Mouse (Mus musculus) limb, embryonic 13.5 days (tissue): ENCODE data around the gene Phactr1. TPM values are rescaled to one million over a fixed set of nuclear protein-coding genes. Genes with fewer than 3 reads are reported as not detected.

Source experiments
- ATAC-seq: fragments of 200-750 bp; cut with Nextera tagmentation; 2 replicates; pipeline ENCODE4 v1.8.0; 2017; ENCODE audit warnings: low read depth, moderate number of reproducible peaks, moderate TSS enrichment; ENCODE audit not compliant: low FRiP score
- H3K27ac ChIP-seq: fragments of 300-500 bp; sonication (generic); 2 replicates; pipeline ENCODE4 v1.5.1; 2015; ENCODE audit warnings: inconsistent platforms, mild to moderate bottlenecking, moderate library complexity
- H3K27me3 ChIP-seq: fragments of 300-500 bp; sonication (generic); 2 replicates; pipeline ENCODE4 v1.6.1; 2015; ENCODE audit warnings: mild to moderate bottlenecking, inconsistent platforms
- H3K36me3 ChIP-seq: fragments of 300-500 bp; sonication (generic); 2 replicates; pipeline ENCODE4 v1.6.1; 2015; ENCODE audit warnings: inconsistent platforms, mild to moderate bottlenecking, moderate library complexity
- H3K4me1 ChIP-seq: fragments of 300-500 bp; sonication (generic); 2 replicates; pipeline ENCODE4 v1.6.1; 2015; ENCODE audit warnings: inconsistent platforms
- H3K4me2 ChIP-seq: fragments of 300-500 bp; sonication (generic); replicated peaks from 2 replicates; pipeline ENCODE4 v1.6.1; 2015; ENCODE audit warnings: inconsistent platforms, mild to moderate bottlenecking, moderate library complexity
- H3K4me3 ChIP-seq: fragments of 300-500 bp; sonication (generic); 2 replicates; pipeline ENCODE4 v1.5.1; 2015; ENCODE audit warnings: moderate library complexity, mild to moderate bottlenecking, inconsistent platforms
- H3K9ac ChIP-seq: fragments of 300-500 bp; sonication (generic); 2 replicates; pipeline ENCODE4 v1.6.1; 2015; ENCODE audit warnings: mild to moderate bottlenecking, inconsistent platforms
- H3K9me3 ChIP-seq: fragments of 300-500 bp; sonication (generic); 2 replicates; pipeline ENCODE4 v1.6.1; 2016; ENCODE audit warnings: inconsistent platforms
- WGBS: fragments of 180-500 bp; shearing (Covaris S2); methylation state at CpG from one replicate; pipeline ENCODE4 v1.1.7; 2015; 5-methylcytosine and 5-hydroxymethylcytosine counted together
- polyA plus RNA-seq: library from polyadenylated mRNA; unstranded; fragments of >200 nt; fragmentation: Nextera tagmentation; extraction: Ambion mirVana; gene quantifications from 2 replicates; pipeline ENCODE4 v1.2.1, GENCODE M21; 2015

Phactr1 gene
- polyA plus RNA-seq, result 5.8 and 8.8 TPM in 2 replicates

- Histone ChIP-seq H3K4me2 (no peak within 1 kb of the TSS), H3K27ac (no peak within 1 kb of the TSS), H3K4me1 (no peaks in the 10 kb centered on the region), H3K36me3 (no peaks in the 10 kb centered on the region), H3K9ac (no peak within 1 kb of the TSS), H3K27me3 (peaks cover 29% of the 10 kb centered on the region), H3K9me3 (no peaks in the 10 kb centered on the region), H3K4me3 (no peak within 1 kb of the TSS)
- ATAC-seq, result no peak
- WGBS, result 20% methylated on average over 11 of the region's 11 CpGs
Observed at GRCm38 (mm10) chr13:42680391-42680994, at the start of gene Phactr1. Phactr1 (plus strand) TSS chr13:42680623.

DNA sequence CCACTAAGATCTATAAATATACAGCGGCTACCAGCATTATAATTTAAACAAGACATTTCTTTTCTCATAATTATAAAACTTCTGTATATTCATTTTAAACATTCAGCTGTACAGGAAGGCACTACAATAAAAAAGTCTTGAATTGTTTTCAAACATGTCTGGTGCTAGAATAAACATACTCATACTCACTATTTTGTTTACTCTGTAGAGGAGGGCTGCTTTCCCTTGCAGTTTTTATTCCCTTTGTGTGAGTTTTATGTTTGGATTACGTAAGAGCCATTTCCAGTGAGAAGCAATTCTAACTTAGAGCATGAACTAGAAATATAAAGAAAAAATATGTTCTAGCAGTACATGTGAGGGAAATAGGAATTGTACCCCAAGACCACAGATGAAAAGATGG is 45.5 kb upstream of the Phactr1 start:
- Histone ChIP-seq H3K9ac (no peak overlapping the region), H3K4me3 (no peak overlapping the region), H3K9me3 (no peaks in the 10 kb centered on the region), H3K4me1 (no peaks in the 10 kb centered on the region), H3K4me2 (no peak overlapping the region), H3K36me3 (no peaks in the 10 kb centered on the region), H3K27me3 (peaks cover 3% of the 10 kb centered on the region; the same call in 1 of the 2 replicates), H3K27ac (no peak overlapping the region)
- no peak for ATAC-seq
- 91% methylated on average over 2 of the region's 2 CpGs for WGBS

GRCm38 (mm10) chr13:42650228-42650627 is 30.2 kb upstream of the Phactr1 start:
- no peak for ATAC-seq
- H3K27ac ChIP-seq, result no peak overlapping the region
- H3K9ac ChIP-seq, result no peak overlapping the region
- H3K9me3 ChIP-seq, result no peaks in the 10 kb centered on the region
- H3K27me3 ChIP-seq, result no peaks in the 10 kb centered on the region
- H3K36me3 ChIP-seq, result no peaks in the 10 kb centered on the region
- no peak overlapping the region for H3K4me3 ChIP-seq
- WGBS, result 71% methylated on average over 6 of the region's 6 CpGs
- H3K4me2 ChIP-seq, result no peak overlapping the region
- H3K4me1 ChIP-seq, result no peaks in the 10 kb centered on the region

DNA sequence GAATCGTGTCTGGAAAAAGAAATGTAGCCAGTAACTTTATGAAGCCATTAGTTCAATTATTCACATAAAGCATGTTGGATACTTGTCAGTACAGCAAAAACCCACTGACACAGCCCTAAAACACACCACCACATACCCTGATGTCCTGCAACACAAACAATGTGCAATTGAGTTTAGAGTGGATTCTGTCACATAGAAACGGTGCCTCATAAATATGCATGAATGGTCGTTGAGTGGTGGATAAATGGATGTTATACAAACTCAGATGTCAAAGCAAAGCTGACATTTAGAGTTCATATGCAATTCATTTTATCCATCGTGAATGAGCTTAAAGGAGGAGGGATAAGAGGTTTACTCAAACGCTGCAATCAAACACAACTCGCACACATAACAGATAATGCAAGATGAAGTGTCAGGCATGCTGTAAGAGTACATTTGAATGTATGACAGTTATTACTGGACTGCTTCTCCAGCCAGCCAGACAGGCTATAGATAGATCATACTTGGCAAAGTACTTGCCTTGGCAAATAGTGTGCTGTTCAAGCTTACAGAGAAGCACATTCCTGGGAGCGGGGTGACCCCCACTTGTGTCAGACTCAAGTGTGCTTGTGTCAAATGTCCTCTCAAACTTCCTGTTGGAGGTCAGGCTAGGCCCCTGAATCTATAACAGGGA is 23.6 kb upstream of the Phactr1 start:
- Histone ChIP-seq H3K27ac (no peak overlapping the region), H3K9ac (no peak overlapping the region), H3K9me3 (no peaks in the 10 kb centered on the region), H3K4me1 (0 out of 2 replicates have a peak, but pooled peaks cover 3% of the 10 kb centered on the region), H3K27me3 (no peaks in the 10 kb centered on the region), H3K4me3 (no peak overlapping the region), H3K4me2 (no peak overlapping the region), H3K36me3 (no peaks in the 10 kb centered on the region)
- ATAC-seq, result no peak
- WGBS, result 75% methylated on average over 7 of the region's 7 CpGs

DNA sequence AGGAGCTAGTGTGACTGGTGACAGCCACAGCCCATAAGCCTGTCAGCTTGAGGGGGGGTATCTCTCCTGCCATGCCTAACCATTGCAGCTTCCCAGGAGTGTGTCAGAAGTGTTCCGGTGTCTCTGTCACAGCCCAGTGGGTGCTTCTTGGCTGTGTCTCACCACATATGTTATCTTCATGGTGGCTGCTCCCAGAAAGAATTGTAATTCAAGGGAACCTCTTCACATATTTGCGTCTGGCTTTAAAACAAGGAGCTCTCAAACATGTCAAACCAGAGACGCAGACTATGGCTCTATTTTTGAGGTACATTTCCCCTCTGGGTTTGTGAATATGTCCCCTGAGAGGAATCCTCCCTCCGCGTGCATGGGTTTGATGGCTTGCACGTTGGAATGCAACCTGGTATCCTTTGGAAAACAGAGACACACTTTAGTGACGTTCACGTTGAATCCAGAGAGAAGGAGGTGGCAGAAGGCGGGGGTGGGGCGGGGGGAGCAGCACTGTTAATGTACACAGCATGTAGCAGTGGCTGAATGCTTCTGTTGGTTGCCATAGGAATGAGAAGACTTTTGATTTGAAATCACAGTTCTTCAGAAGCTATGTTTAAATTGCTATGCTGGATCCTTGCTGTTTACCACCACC is 8.7 kb upstream of the Phactr1 start:
- Histone ChIP-seq H3K36me3 (no peaks in the 10 kb centered on the region), H3K9ac (no peak overlapping the region), H3K4me1 (no peaks in the 10 kb centered on the region), H3K4me3 (no peak overlapping the region), H3K4me2 (no peak overlapping the region), H3K27me3 (no peaks in the 10 kb centered on the region), H3K9me3 (no peaks in the 10 kb centered on the region), H3K27ac (no peak overlapping the region)
- ATAC-seq, result no peak
- 56% methylated on average over 10 of the region's 10 CpGs for WGBS

GRCm38 (mm10) chr13:42681299-42681698 is 876 bp downstream of the Phactr1 start:
- 83% methylated on average over 9 of the region's 9 CpGs for WGBS
- H3K9me3 ChIP-seq, result no peaks in the 10 kb centered on the region
- no peak overlapping the region for H3K9ac ChIP-seq
- no peaks in the 10 kb centered on the region for H3K36me3 ChIP-seq
- H3K4me1 ChIP-seq, result no peaks in the 10 kb centered on the region
- H3K4me3 ChIP-seq, result no peak overlapping the region
- no peak for ATAC-seq
- H3K27me3 ChIP-seq, result peaks cover 29% of the 10 kb centered on the region
- H3K4me2 ChIP-seq, result no peak overlapping the region
- no peak overlapping the region for H3K27ac ChIP-seq

DNA sequence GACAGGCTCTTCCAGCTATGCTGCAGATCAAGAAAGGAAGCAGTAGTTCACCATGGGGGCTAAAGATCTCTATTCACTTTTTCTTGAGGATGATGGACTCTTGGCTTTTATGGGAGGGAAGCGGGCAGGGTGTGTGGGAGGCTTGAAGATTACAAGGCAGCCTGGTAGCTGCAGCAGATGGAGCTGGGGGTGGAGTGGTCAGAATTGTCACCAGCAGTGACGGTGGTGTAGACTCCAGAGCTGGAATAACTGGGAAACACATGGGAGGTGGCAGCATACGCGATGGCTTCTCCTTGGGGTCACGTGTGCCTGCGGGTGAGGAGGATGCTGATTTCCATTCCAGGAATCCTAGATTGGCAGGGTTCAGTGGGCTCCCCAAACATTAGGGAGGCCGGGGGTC is 3.8 kb downstream of the Phactr1 start:
- Histone ChIP-seq H3K4me3 (no peak overlapping the region), H3K4me1 (no peaks in the 10 kb centered on the region), H3K36me3 (no peaks in the 10 kb centered on the region), H3K27me3 (peaks cover 29% of the 10 kb centered on the region), H3K9ac (no peak overlapping the region), H3K4me2 (no peak overlapping the region), H3K27ac (no peak overlapping the region), H3K9me3 (no peaks in the 10 kb centered on the region)
- 90% methylated on average over 7 of the region's 7 CpGs for WGBS
- ATAC-seq, result no peak

GRCm38 (mm10) chr13:42692233-42692632 is 11.8 kb downstream of the Phactr1 start:
- Histone ChIP-seq H3K4me1 (no peaks in the 10 kb centered on the region), H3K9ac (no peak overlapping the region), H3K4me2 (no peak overlapping the region), H3K27ac (no peak overlapping the region), H3K9me3 (no peaks in the 10 kb centered on the region), H3K27me3 (no peaks in the 10 kb centered on the region), H3K36me3 (no peaks in the 10 kb centered on the region), H3K4me3 (no peak overlapping the region)
- no peak for ATAC-seq
- WGBS, result 69% methylated on average over 4 of the region's 4 CpGs

GRCm38 (mm10) chr13:42696641-42697040 is 16.2 kb downstream of the Phactr1 start:
- H3K9me3 ChIP-seq, result no peaks in the 10 kb centered on the region
- ATAC-seq, result no peak
- H3K4me3 ChIP-seq, result no peak overlapping the region
- no peaks in the 10 kb centered on the region for H3K27me3 ChIP-seq
- H3K4me2 ChIP-seq, result no peak overlapping the region
- no peak overlapping the region for H3K27ac ChIP-seq
- no peak overlapping the region for H3K9ac ChIP-seq
- 80% methylated on average over 5 of the region's 5 CpGs for WGBS
- H3K4me1 ChIP-seq, result no peaks in the 10 kb centered on the region
- H3K36me3 ChIP-seq, result no peaks in the 10 kb centered on the region

DNA sequence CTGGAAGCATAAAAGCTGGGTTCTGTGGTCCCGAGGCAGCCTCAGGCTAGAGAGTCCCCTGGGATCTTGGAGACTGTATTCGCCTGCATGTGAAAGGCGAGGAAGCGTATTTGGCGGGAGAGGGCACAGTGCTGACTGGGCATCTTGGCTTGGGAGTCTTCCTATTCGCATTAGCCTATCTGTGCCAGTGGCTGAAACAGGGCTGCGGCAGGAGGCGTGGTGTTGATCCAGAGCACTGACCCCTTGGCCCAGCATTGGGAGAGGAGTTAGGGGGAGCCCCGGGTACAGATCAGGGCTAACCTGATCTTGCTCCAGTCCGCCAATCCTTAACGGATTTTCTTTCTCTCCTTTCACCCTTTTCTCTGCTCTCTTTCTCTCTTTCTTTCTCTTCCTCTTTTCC is 28.7 kb downstream of the Phactr1 start:
- Histone ChIP-seq H3K27ac (no peak overlapping the region), H3K4me2 (peak overlapping the region; percentile 59), H3K9ac (no peak overlapping the region), H3K36me3 (no peaks in the 10 kb centered on the region), H3K4me1 (peaks cover 4% of the 10 kb centered on the region; the same call in 1 of the 2 replicates), H3K4me3 (peak overlapping the region; percentile 32; the same call in 1 of the 2 replicates), H3K27me3 (peaks cover 58% of the 10 kb centered on the region), H3K9me3 (no peaks in the 10 kb centered on the region)
- 6% methylated on average over 11 of the region's 11 CpGs for WGBS
- no peak for ATAC-seq

GRCm38 (mm10) chr13:42709611-42710331 is 29.3 kb downstream of the Phactr1 start:
- H3K4me2 ChIP-seq, result peak overlapping the region; percentile 59
- H3K4me1 ChIP-seq, result peaks cover 4% of the 10 kb centered on the region; the same call in 1 of the 2 replicates
- no peak overlapping the region for H3K9ac ChIP-seq
- peak overlapping the region; percentile 32 for H3K4me3 ChIP-seq
- H3K9me3 ChIP-seq, result no peaks in the 10 kb centered on the region
- H3K27me3 ChIP-seq, result peaks cover 58% of the 10 kb centered on the region
- WGBS, result 2% methylated on average over 38 of the region's 39 CpGs
- ATAC-seq, result no peak; the same call in 1 of the 2 replicates
- H3K36me3 ChIP-seq, result no peaks in the 10 kb centered on the region
- no peak overlapping the region for H3K27ac ChIP-seq

DNA sequence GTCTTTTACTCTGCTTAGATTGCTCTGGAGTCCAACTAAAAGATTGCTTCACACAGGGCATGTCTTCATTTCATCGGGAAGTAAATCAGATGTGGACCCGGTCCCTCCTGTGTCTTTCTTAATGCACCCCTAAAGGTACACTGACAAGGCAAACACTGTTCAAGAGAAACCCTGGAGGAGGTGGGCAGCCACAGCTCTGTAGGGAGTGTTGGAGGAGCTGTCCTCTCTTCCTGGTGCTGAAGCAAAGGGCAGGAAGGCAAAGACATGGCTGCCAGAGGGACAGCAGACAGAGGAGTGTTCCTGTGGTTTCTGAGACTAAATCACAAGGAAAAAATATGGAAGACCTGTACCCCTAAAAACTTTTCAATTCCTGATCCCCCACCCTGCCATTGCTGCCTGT is 31.1 kb downstream of the Phactr1 start:
- H3K4me2 ChIP-seq, result no peak overlapping the region
- 37% methylated on average over 2 of the region's 2 CpGs for WGBS
- H3K27me3 ChIP-seq, result peaks cover 56% of the 10 kb centered on the region

More for the DNA sequence above, 31.1 kb downstream of the Phactr1 start:
- no peak overlapping the region for H3K9ac ChIP-seq
- H3K4me3 ChIP-seq, result no peak overlapping the region
- no peaks in the 10 kb centered on the region for H3K36me3 ChIP-seq
- H3K9me3 ChIP-seq, result no peaks in the 10 kb centered on the region
- ATAC-seq, result no peak
- H3K4me1 ChIP-seq, result peaks cover 4% of the 10 kb centered on the region; the same call in 1 of the 2 replicates
- no peak overlapping the region for H3K27ac ChIP-seq
